Mouse (Mus musculus) gastrocnemius, postnatal 10 days (tissue): ENCODE results near the gene Kcnn4. TPM values are rescaled to one million over a fixed set of nuclear protein-coding genes. Genes with fewer than 3 reads are reported as not detected.

Source experiments
- DNase-seq: peaks from one replicate; pipeline ENCODE4 v3.0.0; 2021; ENCODE audit warnings: mixed read lengths
- long read RNA-seq, 2 experiments: library from polyadenylated mRNA; stranded (forward); transcript quantifications; one replicate each; pipeline ENCODE4 v2.0.0; 2021
- total RNA-seq, 2 experiments: library from RNA; stranded (reverse); gene quantifications; 2 replicates each; pipeline ENCODE4 v1.2.3; 2021

The Kcnn4 gene
- 1 to 10 TPM in 1 of 2 experiments, under 1 TPM in 1; 0.14 to 1.8 TPM for total RNA-seq
- long read RNA-seq, experiment 1, result 0 reads
- long read RNA-seq, experiment 2, partial matches to known transcripts, result 0 of 2 reads
- long read RNA-seq, experiment 2, other reads (novel, unspliced or antisense), result 0 of 2 reads

GRCm38 (mm10) chr7:24369731-24370541 is at the start of gene Kcnn4:
Gene Kcnn4, plus strand, starts transcription at chr7:24370263.
- DNase-seq, result no peak

GRCm38 (mm10) chr7:24322593-24322992 is 47.5 kb upstream of the Kcnn4 start:
- DNase-seq, result no peak

DNA sequence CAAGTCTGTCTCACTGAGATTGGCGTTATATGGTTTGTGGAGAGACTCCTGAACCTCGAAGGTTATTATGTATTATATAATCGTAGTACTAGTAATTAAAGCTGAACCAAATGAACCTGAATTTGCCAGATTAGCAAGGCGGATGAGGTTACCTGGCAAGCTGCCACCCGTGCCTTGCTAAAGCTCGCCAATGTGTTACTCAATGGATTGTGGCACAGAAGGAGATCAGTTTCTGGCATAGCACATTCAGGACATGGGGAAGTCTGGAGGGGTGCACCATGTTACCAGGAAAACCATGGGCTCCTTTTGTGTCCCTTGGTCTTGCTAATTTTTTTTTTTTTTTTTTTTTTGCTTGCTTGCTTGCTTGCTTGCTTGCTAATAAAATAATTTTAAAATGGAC is 44.9 kb upstream of the Kcnn4 start:
- DNase-seq, result peak; percentile 16

- DNase-seq, result no peak
Measured at GRCm38 (mm10) chr7:24325675-24326128, 44.4 kb upstream of the Kcnn4 start.

- DNase-seq, result no peak
Measured at GRCm38 (mm10) chr7:24326273-24327135, 43.6 kb upstream of the Kcnn4 start.

DNA sequence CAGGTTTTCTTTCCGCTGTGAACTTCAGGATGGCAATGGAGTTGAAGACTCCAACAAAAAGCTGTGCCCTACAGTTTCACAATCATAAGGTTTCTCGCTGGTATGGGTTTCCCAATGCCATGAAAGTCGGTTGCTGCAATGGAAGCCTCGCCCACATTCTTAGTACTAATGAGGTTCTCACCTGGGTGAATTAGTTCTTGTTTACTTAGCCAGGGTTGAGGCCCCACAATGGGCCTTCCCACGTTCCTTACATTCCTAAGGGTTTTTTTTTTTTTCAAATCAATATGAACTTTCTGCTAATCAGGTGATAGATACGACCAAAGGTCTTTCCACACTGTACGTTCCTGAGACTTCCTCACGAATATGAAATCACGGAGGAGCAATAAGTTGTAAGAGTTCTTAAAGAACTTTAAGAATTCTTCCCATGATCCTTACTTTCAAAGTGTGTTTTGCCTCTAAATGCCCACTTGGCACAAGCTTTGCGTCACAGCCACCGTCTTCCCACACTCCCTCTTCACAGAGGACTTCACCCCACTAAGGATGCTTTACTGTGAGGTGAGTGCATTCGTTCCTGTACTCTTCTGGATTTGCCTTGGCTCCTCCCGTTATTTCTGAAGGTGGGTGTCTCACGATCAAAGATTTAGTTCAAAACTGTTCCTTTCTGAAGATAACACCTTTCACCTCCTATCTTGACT is 42.6 kb upstream of the Kcnn4 start:
- DNase-seq, result no peak

- DNase-seq, result no peak
Measured at GRCm38 (mm10) chr7:24333304-24333986, 36.6 kb upstream of the Kcnn4 start, which contains the start of gene Tescl. Gene Tescl, minus strand, starts transcription at chr7:24333936.

GRCm38 (mm10) chr7:24335699-24336309 is 34.3 kb upstream of the Kcnn4 start:
- peak; percentile 72 for DNase-seq

GRCm38 (mm10) chr7:24338241-24338640 is 31.8 kb upstream of the Kcnn4 start:
- no peak for DNase-seq

DNA sequence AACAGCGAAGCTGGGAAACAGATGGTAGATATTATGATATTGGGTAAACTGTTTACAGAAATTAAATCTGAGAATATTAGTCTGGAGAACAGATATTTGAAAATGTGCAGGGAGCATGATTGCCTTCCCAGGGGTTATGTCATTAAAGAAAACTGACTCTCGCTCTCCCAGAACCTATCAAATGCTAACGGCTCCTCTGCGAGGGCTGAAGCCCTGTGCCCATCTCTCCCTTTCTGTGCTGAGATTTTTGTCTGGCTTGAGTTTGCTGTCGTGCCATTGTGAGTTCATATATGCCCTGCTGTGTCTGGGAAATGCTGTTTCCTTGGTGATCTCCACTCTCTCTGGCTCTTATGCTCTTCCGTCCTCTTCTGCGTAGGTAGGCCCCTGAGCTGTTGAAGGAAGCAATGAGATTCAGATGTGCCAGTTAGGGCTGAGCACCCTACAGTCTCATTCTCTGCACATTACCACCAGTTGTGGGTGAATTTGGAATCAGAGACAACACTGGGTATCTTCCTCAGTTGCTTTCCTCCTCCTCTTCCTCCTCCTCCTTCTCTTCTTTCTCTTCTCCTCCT is 26.3 kb upstream of the Kcnn4 start:
- no peak for DNase-seq

- no peak for DNase-seq
Measured at GRCm38 (mm10) chr7:24346444-24346843, 23.6 kb upstream of the Kcnn4 start.

- DNase-seq, result no peak
Measured at GRCm38 (mm10) chr7:24348896-24349295, 21.2 kb upstream of the Kcnn4 start, which contains the start of gene Lypd5. Gene Lypd5, plus strand, starts transcription at chr7:24349196.

GRCm38 (mm10) chr7:24355646-24356045 is 14.4 kb upstream of the Kcnn4 start:
- DNase-seq, result no peak

- DNase-seq, result no peak
Measured at GRCm38 (mm10) chr7:24356081-24356480, 14.0 kb upstream of the Kcnn4 start.

- DNase-seq, result no peak
Measured at GRCm38 (mm10) chr7:24357899-24358298, 12.2 kb upstream of the Kcnn4 start.

- no peak for DNase-seq
Measured at GRCm38 (mm10) chr7:24359269-24359668, 10.8 kb upstream of the Kcnn4 start.

DNA sequence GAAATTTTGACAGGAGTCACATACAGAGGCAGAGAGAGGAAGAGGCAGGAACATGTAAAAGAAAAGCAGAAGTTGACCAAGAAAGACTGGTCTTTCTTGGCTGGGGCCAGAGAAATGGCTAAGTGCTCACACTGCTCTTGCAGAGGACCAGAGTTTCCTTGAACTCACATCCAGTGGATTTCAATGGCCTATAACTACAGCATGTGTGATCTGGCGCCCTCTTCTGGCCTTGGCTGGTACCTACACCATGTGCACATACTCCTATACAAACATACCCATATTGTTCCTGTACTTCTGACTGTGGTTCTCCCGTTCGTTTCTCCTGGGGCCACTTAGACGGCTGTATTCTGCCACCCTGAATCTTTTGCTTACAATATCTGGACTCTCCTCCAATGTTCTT is 9.1 kb upstream of the Kcnn4 start:
- no peak for DNase-seq

DNA sequence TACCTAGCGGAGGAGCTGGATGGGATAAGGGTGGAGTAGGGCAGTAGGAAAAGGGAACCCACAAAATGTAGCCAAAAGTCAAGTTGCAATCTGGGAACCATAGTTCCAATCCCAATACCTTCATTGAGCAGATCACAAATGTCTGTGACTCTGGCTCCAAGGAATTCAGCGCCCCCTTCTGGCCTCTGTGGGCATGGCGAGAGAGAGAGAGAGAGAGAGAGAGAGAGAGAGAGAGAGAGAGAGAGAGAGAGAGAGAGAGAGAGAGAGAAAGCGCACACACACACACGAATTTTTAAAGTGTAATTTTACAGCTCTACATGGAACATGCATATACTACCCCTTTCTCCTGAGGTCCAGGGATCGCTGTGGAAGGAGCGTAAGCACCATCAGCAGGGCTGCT is 6.8 kb upstream of the Kcnn4 start:
- DNase-seq, result no peak

- peak; percentile 85 for DNase-seq
Measured at GRCm38 (mm10) chr7:24364827-24365226, 5.2 kb upstream of the Kcnn4 start.

- DNase-seq, result no peak
Measured at GRCm38 (mm10) chr7:24365258-24366014, 4.6 kb upstream of the Kcnn4 start.
